In the genomic region with DNA sequence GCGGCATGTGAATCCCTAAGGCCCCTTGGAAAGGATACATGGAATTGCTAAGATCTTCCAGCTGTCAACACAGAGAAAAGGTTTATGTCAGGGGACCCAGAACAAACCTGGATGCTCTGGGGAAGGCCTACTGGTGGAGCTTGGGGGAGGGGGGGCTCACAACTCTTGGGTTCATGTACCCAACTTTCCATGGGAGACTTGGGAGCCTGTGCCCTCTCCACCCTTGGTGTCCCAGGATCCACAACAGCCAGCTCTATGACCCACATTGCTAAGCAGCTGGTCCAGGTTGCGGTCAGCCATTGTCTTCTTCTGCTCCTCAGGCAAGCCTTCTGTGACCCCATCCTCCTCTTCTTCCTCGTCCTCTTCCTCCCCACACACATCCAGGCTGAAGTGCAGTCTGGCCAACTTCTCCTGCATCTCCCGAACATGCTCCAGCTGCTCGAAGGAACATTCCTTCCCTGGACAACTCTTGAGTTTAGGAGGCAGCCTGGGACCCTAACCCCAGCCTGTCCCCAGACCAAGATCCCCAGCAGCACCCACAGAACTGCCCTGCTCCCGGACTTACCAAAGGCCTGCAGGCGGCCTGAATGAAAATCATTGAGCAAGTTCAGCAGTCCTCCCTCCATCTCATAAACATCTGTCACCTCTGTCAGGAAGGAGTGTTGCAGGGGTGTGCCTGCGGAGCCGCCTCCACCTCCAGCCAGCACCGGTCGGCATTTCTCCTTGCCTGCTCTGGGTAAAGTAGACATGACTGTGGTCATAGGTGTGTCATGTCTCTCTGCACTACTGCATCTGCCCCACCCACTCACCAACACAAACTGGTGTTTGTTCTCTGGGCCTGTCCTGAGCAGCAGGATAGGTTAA, we compare ENCODE assay signal across 9 mouse cellular contexts. TPM values are rescaled to one million over a fixed set of nuclear protein-coding genes. Genes with fewer than 3 reads are reported as not detected.
A peak's percentile ranks its signal among the peaks of the same experiment; 100 is the strongest.
DNase-seq lines count a peak whose midpoint lies in the region; ATAC-seq lines count a peak whose summit lies in the region.
"Had no signal": no experiment of that assay in that cellular context is flagged by ENCODE, and none has a peak within 500 bp of the region (broad histone marks: within the 10 kb centered on the region; RNA-seq: fewer than 3 reads in every experiment).

No protein-coding gene starts in this region.

- H3K9me3 ChIP-seq in hindbrain, embryonic 15.5 days = no peaks in the 10 kb centered on the region
- H3K9me3 ChIP-seq in hindbrain, embryonic 11.5 days (ENCODE audit: control insufficient read depth, low read length) = no peaks in the 10 kb centered on the region
- no peaks in the 10 kb centered on the region for H3K9me3 ChIP-seq in midbrain, embryonic 13.5 days
- H3K9me3 ChIP-seq in midbrain, embryonic 10.5 days (replicated peaks) = no peaks in the 10 kb centered on the region
- H3K9me3 ChIP-seq in neural tube, embryonic 15.5 days (replicated peaks) = no peaks in the 10 kb centered on the region

- no peak for ATAC-seq in cerebellum, adult (ENCODE audit: insufficient number of reproducible peaks, low FRiP score, low TSS enrichment)
- no peak for ATAC-seq in hindbrain, embryonic 15.5 days (ENCODE audit: low FRiP score, low read depth)
- ATAC-seq in hindbrain, embryonic 11.5 days (ENCODE audit: low FRiP score) = no peak
- ATAC-seq in midbrain, embryonic 13.5 days = no peak
- ATAC-seq in neural tube, embryonic 15.5 days (ENCODE audit: low FRiP score) = no peak

- peaks cover 6% of the 10 kb centered on the region for H3K36me3 ChIP-seq in hindbrain, embryonic 15.5 days
- H3K36me3 ChIP-seq in hindbrain, embryonic 11.5 days (ENCODE audit: control insufficient read depth, insufficient read depth, low read length) = peaks cover 2% of the 10 kb centered on the region; the same call in 1 of the 2 replicates
- H3K36me3 ChIP-seq in midbrain, embryonic 13.5 days = peaks cover 30% of the 10 kb centered on the region
- H3K36me3 ChIP-seq in midbrain, embryonic 10.5 days = peaks cover 19% of the 10 kb centered on the region
- H3K36me3 ChIP-seq in neural tube, embryonic 15.5 days = peaks cover 11% of the 10 kb centered on the region; the same call in 1 of the 2 replicates

- H3K9ac ChIP-seq in hindbrain, embryonic 15.5 days = no peak overlapping the region
- H3K9ac ChIP-seq in hindbrain, embryonic 11.5 days (ENCODE audit: low read depth, low read length) = no peak overlapping the region
- H3K9ac ChIP-seq in midbrain, embryonic 13.5 days (replicated peaks) = peak overlapping the region; percentile 74; the same call in 1 of the 2 replicates
- 0 out of 2 replicates have a peak overlapping the region, but pooled peaks have one; percentile 11 for H3K9ac ChIP-seq in neural tube, embryonic 15.5 days (replicated peaks)

- 0 out of 2 replicates have a peak overlapping the region, but pooled peaks have one; percentile 4 for H3K27ac ChIP-seq in hindbrain, embryonic 15.5 days (replicated peaks)
- no peak overlapping the region for H3K27ac ChIP-seq in hindbrain, embryonic 11.5 days (ENCODE audit: low read depth, low read length)
- no peak overlapping the region for H3K27ac ChIP-seq in midbrain, embryonic 13.5 days
- no peak overlapping the region for H3K27ac ChIP-seq in midbrain, embryonic 10.5 days (replicated peaks)
- H3K27ac ChIP-seq in neural tube, embryonic 15.5 days (replicated peaks) = peak overlapping the region; percentile 13; the same call in 1 of the 2 replicates

- no peak overlapping the region for H3K4me3 ChIP-seq in hindbrain, embryonic 15.5 days
- H3K4me3 ChIP-seq in hindbrain, embryonic 11.5 days (ENCODE audit: low read depth, low read length) = no peak overlapping the region
- no peak overlapping the region for H3K4me3 ChIP-seq in midbrain, embryonic 13.5 days (replicated peaks)
- H3K4me3 ChIP-seq in midbrain, embryonic 10.5 days = no peak overlapping the region
- no peak overlapping the region for H3K4me3 ChIP-seq in neural tube, embryonic 15.5 days (replicated peaks)

- peaks cover 58% of the 10 kb centered on the region for H3K4me1 ChIP-seq in hindbrain, embryonic 15.5 days (replicated peaks)
- peaks cover 14% of the 10 kb centered on the region for H3K4me1 ChIP-seq in hindbrain, embryonic 11.5 days (replicated peaks; ENCODE audit: control insufficient read depth, insufficient read depth, low read length)
- H3K4me1 ChIP-seq in midbrain, embryonic 13.5 days (replicated peaks) = peaks cover 63% of the 10 kb centered on the region
- H3K4me1 ChIP-seq in midbrain, embryonic 10.5 days = peaks cover 54% of the 10 kb centered on the region
- peaks cover 65% of the 10 kb centered on the region for H3K4me1 ChIP-seq in neural tube, embryonic 15.5 days

- no peaks in the 10 kb centered on the region for H3K27me3 ChIP-seq in hindbrain, embryonic 15.5 days
- H3K27me3 ChIP-seq in hindbrain, embryonic 11.5 days (ENCODE audit: control insufficient read depth, insufficient read depth, low read length) = no peaks in the 10 kb centered on the region
- H3K27me3 ChIP-seq in midbrain, embryonic 13.5 days = no peaks in the 10 kb centered on the region
- no peaks in the 10 kb centered on the region for H3K27me3 ChIP-seq in midbrain, embryonic 10.5 days (ENCODE audit: low read depth, poor library complexity, severe bottlenecking)
- no peaks in the 10 kb centered on the region for H3K27me3 ChIP-seq in neural tube, embryonic 15.5 days (replicated peaks)

- peak overlapping the region; percentile 80; the same call in 1 of the 2 replicates for H3K4me2 ChIP-seq in hindbrain, embryonic 15.5 days
- H3K4me2 ChIP-seq in hindbrain, embryonic 11.5 days (replicated peaks; ENCODE audit: low read depth, low read length) = no peak overlapping the region
- H3K4me2 ChIP-seq in midbrain, embryonic 13.5 days (replicated peaks) = no peak overlapping the region
- peak overlapping the region; percentile 0; the same call in 1 of the 2 replicates for H3K4me2 ChIP-seq in neural tube, embryonic 15.5 days

- WGBS in hindbrain, embryonic 15.5 days = 87% methylated on average over 11 of the region's 11 CpGs
- 88% methylated on average over 11 of the region's 11 CpGs for WGBS in hindbrain, embryonic 11.5 days
- WGBS in midbrain, embryonic 13.5 days = 91% methylated on average over 11 of the region's 11 CpGs
- 90% methylated on average over 11 of the region's 11 CpGs for WGBS in midbrain, embryonic 10.5 days
- 90% methylated on average over 11 of the region's 11 CpGs for WGBS in neural tube, embryonic 15.5 days

- peak; percentile 68 for DNase-seq in cerebellum, adult 9-11 months
- DNase-seq in hindbrain, embryonic 11.5 days (ENCODE audit: low spot score) = no peak
- no peak for DNase-seq in midbrain, embryonic 10.5 days (ENCODE audit: low spot score)
- no peak for DNase-seq in frontal cortex, postnatal 25 days (ENCODE audit: low spot score in 2 of 2)
- DNase-seq: B cell, adult 2 months had no signal

RNA-seq across cellular contexts. Expression of a gene that starts 1.8 kb away (rescaled TPM):
- polyA plus RNA-seq in hindbrain, embryonic 15.5 days (2015; fragmentation: Nextera tagmentation; extraction: Ambion mirVana) = 26.7 and 32.9 TPM in 2 replicates
- polyA plus RNA-seq in hindbrain, embryonic 11.5 days (2014; fragmentation: Nextera tagmentation; extraction: Ambion mirVana) = 25.3 and 25.7 TPM in 2 replicates
- polyA plus RNA-seq in midbrain, embryonic 13.5 days (2015; fragmentation: Nextera tagmentation; extraction: Ambion mirVana) = 30.0 and 35.8 TPM in 2 replicates
- 30.6 and 32.8 TPM in 2 replicates for polyA plus RNA-seq in midbrain, embryonic 10.5 days (2016; fragmentation: Nextera tagmentation; extraction: Ambion mirVana)
- 32.7 and 34.5 TPM in 2 replicates for polyA plus RNA-seq in neural tube, embryonic 15.5 days (2015; fragmentation: Nextera tagmentation; extraction: Ambion mirVana)

RNA-seq across cellular contexts. Expression of a gene that starts 3.1 kb away (rescaled TPM):
- polyA plus RNA-seq in hindbrain, embryonic 15.5 days (2015; fragmentation: Nextera tagmentation; extraction: Ambion mirVana) = 153 and 159 TPM in 2 replicates
- 77.7 and 79.6 TPM in 2 replicates for polyA plus RNA-seq in hindbrain, embryonic 11.5 days (2014; fragmentation: Nextera tagmentation; extraction: Ambion mirVana)
- polyA plus RNA-seq in midbrain, embryonic 13.5 days (2015; fragmentation: Nextera tagmentation; extraction: Ambion mirVana) = 133 and 137 TPM in 2 replicates
- polyA plus RNA-seq in midbrain, embryonic 10.5 days (2016; fragmentation: Nextera tagmentation; extraction: Ambion mirVana) = 58.6 and 74.5 TPM in 2 replicates
- polyA plus RNA-seq in neural tube, embryonic 15.5 days (2015; fragmentation: Nextera tagmentation; extraction: Ambion mirVana) = 155 and 168 TPM in 2 replicates

RNA-seq across cellular contexts. Expression of a gene that starts 6.6 kb away (rescaled TPM):
- 3.4 and 3.6 TPM in 2 replicates for polyA plus RNA-seq in hindbrain, embryonic 15.5 days (2015; fragmentation: Nextera tagmentation; extraction: Ambion mirVana)
- 1.6 and 2.7 TPM in 2 replicates for polyA plus RNA-seq in hindbrain, embryonic 11.5 days (2014; fragmentation: Nextera tagmentation; extraction: Ambion mirVana)
- polyA plus RNA-seq in midbrain, embryonic 13.5 days (2015; fragmentation: Nextera tagmentation; extraction: Ambion mirVana) = 2.6 and 3.5 TPM in 2 replicates
- 2.1 and 2.9 TPM in 2 replicates for polyA plus RNA-seq in midbrain, embryonic 10.5 days (2016; fragmentation: Nextera tagmentation; extraction: Ambion mirVana)
- 2.5 and 3.8 TPM in 2 replicates for polyA plus RNA-seq in neural tube, embryonic 15.5 days (2015; fragmentation: Nextera tagmentation; extraction: Ambion mirVana)

RNA-seq across cellular contexts. Expression of a gene that starts 20.2 kb away (rescaled TPM):
- 183 and 184 TPM in 2 replicates for polyA plus RNA-seq in hindbrain, embryonic 15.5 days (2015; fragmentation: Nextera tagmentation; extraction: Ambion mirVana)
- 177 and 195 TPM in 2 replicates for polyA plus RNA-seq in hindbrain, embryonic 11.5 days (2014; fragmentation: Nextera tagmentation; extraction: Ambion mirVana)
- 205 and 214 TPM in 2 replicates for polyA plus RNA-seq in midbrain, embryonic 13.5 days (2015; fragmentation: Nextera tagmentation; extraction: Ambion mirVana)
- 226 and 231 TPM in 2 replicates for polyA plus RNA-seq in midbrain, embryonic 10.5 days (2016; fragmentation: Nextera tagmentation; extraction: Ambion mirVana)
- 198 and 199 TPM in 2 replicates for polyA plus RNA-seq in neural tube, embryonic 15.5 days (2015; fragmentation: Nextera tagmentation; extraction: Ambion mirVana)

RNA-seq across cellular contexts. Expression of a gene that starts 20.2 kb away (rescaled TPM):
- 203 and 206 TPM in 2 replicates for polyA plus RNA-seq in hindbrain, embryonic 15.5 days (2015; fragmentation: Nextera tagmentation; extraction: Ambion mirVana)
- polyA plus RNA-seq in hindbrain, embryonic 11.5 days (2014; fragmentation: Nextera tagmentation; extraction: Ambion mirVana) = 274 TPM in 2 replicates
- polyA plus RNA-seq in midbrain, embryonic 13.5 days (2015; fragmentation: Nextera tagmentation; extraction: Ambion mirVana) = 210 and 220 TPM in 2 replicates
- polyA plus RNA-seq in midbrain, embryonic 10.5 days (2016; fragmentation: Nextera tagmentation; extraction: Ambion mirVana) = 261 and 293 TPM in 2 replicates
- 205 and 232 TPM in 2 replicates for polyA plus RNA-seq in neural tube, embryonic 15.5 days (2015; fragmentation: Nextera tagmentation; extraction: Ambion mirVana)

Comparison
In these comparisons a context has a peak if more than half of its experiments do, and no peak if none do; other contexts are left out.
1. H3K27ac ChIP-seq: peak in hindbrain, embryonic 15.5 days (single experiment) and neural tube, embryonic 15.5 days (single experiment); none in hindbrain, embryonic 11.5 days (single experiment), midbrain, embryonic 13.5 days (single experiment) and midbrain, embryonic 10.5 days (single experiment).
2. H3K4me2 ChIP-seq: peak in hindbrain, embryonic 15.5 days (single experiment) and neural tube, embryonic 15.5 days (single experiment); none in hindbrain, embryonic 11.5 days (single experiment) and midbrain, embryonic 13.5 days (single experiment).
3. H3K9ac ChIP-seq: peak in midbrain, embryonic 13.5 days (single experiment) and neural tube, embryonic 15.5 days (single experiment); none in hindbrain, embryonic 15.5 days (single experiment) and hindbrain, embryonic 11.5 days (single experiment).